Mouse (Mus musculus): ENCODE measurements at regions not wholly inside any gene's neighbourhood (a gene's known extent, or its start where the extent isn't known, plus 50 kb on each side); places are given as distances from the start of the nearest gene placed in this dataset.
A peak's percentile ranks its signal among the peaks of the same experiment; 100 is the strongest.

DNA sequence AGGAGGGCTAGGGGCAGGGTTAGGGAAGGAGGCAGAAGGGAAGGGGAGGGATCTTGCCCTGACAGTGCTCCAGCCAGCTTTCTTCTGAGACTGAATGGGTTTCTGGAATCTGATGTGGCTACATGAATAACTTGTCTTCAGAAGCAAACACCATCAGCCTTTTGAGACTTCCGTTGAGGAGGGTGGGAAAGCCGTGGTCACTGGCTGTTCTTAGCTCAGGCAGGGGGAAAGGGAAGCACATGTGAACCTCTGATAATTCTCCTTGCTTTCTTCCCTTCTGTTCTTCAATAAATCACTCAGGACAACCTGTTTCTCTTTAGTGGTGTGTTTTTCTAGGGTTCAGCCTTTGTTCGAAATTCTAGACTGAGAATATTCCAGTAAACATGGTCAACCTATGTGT lies 148.9 kb downstream of the Bcl11a start:
- H3K4me3 ChIP-seq (ENCODE audit: low read depth, low read length) = no peak overlapping the region
- H3K4me2 ChIP-seq = no peak overlapping the region
- H3K9ac ChIP-seq (ENCODE audit: low read length) = no peak overlapping the region
- H3K27ac ChIP-seq (ENCODE audit: low read depth, low read length) = no peak overlapping the region
- WGBS = 88% methylated on average over 3 of the region's 3 CpGs
- ATAC-seq (ENCODE audit: low FRiP score) = no peak
- no peaks in the 10 kb centered on the region for H3K36me3 ChIP-seq (ENCODE audit: control insufficient read depth, insufficient read depth, low read length)
- DNase-seq (ENCODE audit: low spot score, missing footprints) = peak; percentile 37
- no peaks in the 10 kb centered on the region for H3K27me3 ChIP-seq (ENCODE audit: control insufficient read depth, insufficient read depth, low read length)
- no peaks in the 10 kb centered on the region for H3K4me1 ChIP-seq (ENCODE audit: control insufficient read depth, insufficient read depth, low read length)
- no peaks in the 10 kb centered on the region for H3K9me3 ChIP-seq (ENCODE audit: control insufficient read depth, low read length)

DNA sequence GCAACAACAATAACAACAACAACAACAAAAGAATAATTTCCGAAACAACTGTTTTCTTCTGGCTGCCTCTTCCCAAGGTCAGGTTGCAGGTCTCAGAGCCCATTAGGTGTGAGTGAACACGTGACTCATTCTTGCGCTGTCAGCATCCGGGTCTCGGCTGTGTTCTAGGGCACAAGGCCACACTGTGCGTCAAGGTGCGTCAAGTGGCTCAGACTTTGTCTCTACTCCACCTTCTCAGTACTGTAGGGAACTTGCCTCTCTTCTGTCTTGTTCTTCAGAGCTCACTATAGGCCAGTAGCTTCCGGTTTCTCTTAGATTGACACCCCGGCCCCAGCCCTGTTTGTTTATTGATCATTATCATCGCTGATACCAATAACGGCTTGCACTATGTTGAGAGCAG lies 155.5 kb downstream of the Bcl11a start:
- WGBS = 89% methylated on average over 11 of the region's 11 CpGs
- Histone ChIP-seq H3K36me3 (ENCODE audit: control insufficient read depth, insufficient read depth, low read length) (no peaks in the 10 kb centered on the region), H3K9ac (ENCODE audit: low read length) (no peak overlapping the region), H3K4me2 (no peak overlapping the region), H3K27ac (ENCODE audit: low read depth, low read length) (no peak overlapping the region), H3K27me3 (ENCODE audit: control insufficient read depth, insufficient read depth, low read length) (no peaks in the 10 kb centered on the region), H3K4me3 (ENCODE audit: low read depth, low read length) (no peak overlapping the region), H3K9me3 (ENCODE audit: control insufficient read depth, low read length) (no peaks in the 10 kb centered on the region), H3K4me1 (ENCODE audit: control insufficient read depth, insufficient read depth, low read length) (no peaks in the 10 kb centered on the region)
- DNase-seq (ENCODE audit: low spot score, missing footprints) (peak; percentile 12), ATAC-seq (ENCODE audit: low FRiP score) (no peak)

DNA sequence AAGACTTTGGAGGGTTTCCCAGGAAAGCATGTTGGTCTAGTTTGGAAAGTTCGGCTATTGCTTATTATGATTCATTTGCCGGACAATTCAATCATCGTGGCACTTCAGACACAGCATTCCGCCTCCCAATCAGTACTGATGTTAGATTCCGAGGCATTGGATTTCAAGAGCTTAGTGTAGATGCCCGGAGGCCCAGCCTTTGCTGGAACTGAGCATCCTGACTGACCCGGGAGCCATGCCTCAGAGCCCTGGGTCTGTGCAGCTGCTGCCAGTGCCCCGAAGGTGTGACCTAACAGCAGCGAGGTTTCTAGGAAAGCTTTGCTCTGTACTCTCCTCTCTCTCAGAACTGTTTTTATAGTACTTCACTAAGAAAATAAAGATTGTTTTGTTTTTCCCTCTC lies 156.0 kb downstream of the Bcl11a start:
- H3K9me3 ChIP-seq (ENCODE audit: control insufficient read depth, low read length) = no peaks in the 10 kb centered on the region
- ATAC-seq (ENCODE audit: low FRiP score) (no peak), DNase-seq (ENCODE audit: low spot score, missing footprints) (peak; percentile 4)
- H3K27ac ChIP-seq (ENCODE audit: low read depth, low read length) = no peak overlapping the region
- H3K4me3 ChIP-seq (ENCODE audit: low read depth, low read length) = no peak overlapping the region
- H3K4me1 ChIP-seq (ENCODE audit: control insufficient read depth, insufficient read depth, low read length) = no peaks in the 10 kb centered on the region
- WGBS = 68% methylated on average over 9 of the region's 9 CpGs
- H3K27me3 ChIP-seq (ENCODE audit: control insufficient read depth, insufficient read depth, low read length) = no peaks in the 10 kb centered on the region
- no peak overlapping the region for H3K9ac ChIP-seq (ENCODE audit: low read length)
- H3K4me2 ChIP-seq = no peak overlapping the region
- no peaks in the 10 kb centered on the region for H3K36me3 ChIP-seq (ENCODE audit: control insufficient read depth, insufficient read depth, low read length)

DNA sequence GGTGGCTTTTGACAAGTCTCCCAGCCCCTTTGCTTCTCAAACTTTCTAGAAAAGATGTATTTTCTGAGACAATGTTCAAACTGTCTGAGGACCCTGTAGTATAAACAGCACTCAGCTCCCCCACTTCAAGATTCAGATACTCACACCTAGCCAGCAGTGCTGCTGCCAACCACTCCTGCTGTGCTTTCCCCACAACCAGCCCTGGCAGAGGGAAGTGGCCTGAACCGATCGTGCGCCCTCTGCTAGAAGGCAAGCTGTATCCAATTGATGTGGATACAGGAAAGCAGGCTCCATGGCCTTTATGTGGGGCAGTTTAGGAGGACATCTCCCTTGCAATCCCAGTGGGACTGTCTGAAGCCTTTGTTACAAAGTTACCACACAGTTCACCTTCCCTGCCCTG lies 156.6 kb downstream of the Bcl11a start:
- peak; percentile 78 for DNase-seq (ENCODE audit: low spot score, missing footprints)
- Histone ChIP-seq H3K27me3 (ENCODE audit: control insufficient read depth, insufficient read depth, low read length) (no peaks in the 10 kb centered on the region), H3K4me2 (no peak overlapping the region), H3K9ac (ENCODE audit: low read length) (no peak overlapping the region), H3K4me1 (ENCODE audit: control insufficient read depth, insufficient read depth, low read length) (no peaks in the 10 kb centered on the region), H3K27ac (ENCODE audit: low read depth, low read length) (no peak overlapping the region), H3K9me3 (ENCODE audit: control insufficient read depth, low read length) (no peaks in the 10 kb centered on the region), H3K4me3 (ENCODE audit: low read depth, low read length) (no peak overlapping the region), H3K36me3 (ENCODE audit: control insufficient read depth, insufficient read depth, low read length) (no peaks in the 10 kb centered on the region)
- 73% methylated on average over 3 of the region's 3 CpGs for WGBS
- ATAC-seq (ENCODE audit: low FRiP score) = no peak

DNA sequence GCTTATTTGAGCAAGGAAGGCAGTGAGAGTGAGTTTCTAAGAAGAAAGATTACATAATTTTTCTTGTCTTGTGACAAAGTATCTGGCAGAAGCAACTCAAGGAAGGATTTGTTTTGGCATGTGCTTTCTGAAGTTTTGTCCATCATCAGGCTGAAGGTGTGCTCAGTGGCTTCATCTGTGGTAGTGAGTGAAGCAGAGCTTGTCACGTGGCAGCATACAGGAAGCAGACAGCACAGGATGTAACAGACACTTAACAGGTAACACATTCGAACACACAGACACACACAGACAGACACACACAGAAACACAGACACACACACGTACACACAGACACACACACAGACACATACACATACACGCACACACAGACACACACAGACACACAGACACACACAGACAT lies 157.5 kb downstream of the Bcl11a start:
- 80% methylated on average over 4 of the region's 4 CpGs for WGBS
- DNase-seq (ENCODE audit: low spot score, missing footprints) = no peak
- Histone ChIP-seq H3K27me3 (ENCODE audit: control insufficient read depth, insufficient read depth, low read length) (no peaks in the 10 kb centered on the region), H3K4me3 (ENCODE audit: low read depth, low read length) (no peak overlapping the region), H3K4me2 (no peak overlapping the region), H3K36me3 (ENCODE audit: control insufficient read depth, insufficient read depth, low read length) (no peaks in the 10 kb centered on the region), H3K27ac (ENCODE audit: low read depth, low read length) (no peak overlapping the region), H3K9me3 (ENCODE audit: control insufficient read depth, low read length) (no peaks in the 10 kb centered on the region), H3K9ac (ENCODE audit: low read length) (no peak overlapping the region), H3K4me1 (ENCODE audit: control insufficient read depth, insufficient read depth, low read length) (no peaks in the 10 kb centered on the region)
- ATAC-seq (ENCODE audit: low FRiP score) = no peak

DNA sequence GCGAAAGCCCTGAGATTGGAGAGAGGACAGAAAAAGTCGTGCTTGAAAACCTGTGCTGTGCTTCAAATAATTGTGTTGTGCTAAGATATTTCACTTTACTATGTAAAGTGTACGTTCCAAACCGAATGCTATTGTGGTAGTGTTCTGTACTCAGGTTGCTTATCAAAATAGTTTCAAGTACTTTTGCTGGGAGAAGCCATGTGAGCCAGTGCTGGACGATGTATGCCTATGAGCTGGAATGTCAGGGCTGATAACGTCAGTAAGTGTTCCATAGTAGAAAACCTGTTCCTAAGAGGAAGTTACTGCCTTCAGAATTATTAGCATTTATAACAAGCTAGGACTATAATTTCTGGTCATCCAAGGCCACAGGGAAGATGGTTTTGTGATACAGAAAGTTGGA lies 161.8 kb downstream of the Bcl11a start:
- Histone ChIP-seq H3K36me3 (ENCODE audit: control insufficient read depth, insufficient read depth, low read length) (no peaks in the 10 kb centered on the region), H3K9ac (ENCODE audit: low read length) (no peak overlapping the region), H3K9me3 (ENCODE audit: control insufficient read depth, low read length) (no peaks in the 10 kb centered on the region), H3K27me3 (ENCODE audit: control insufficient read depth, insufficient read depth, low read length) (no peaks in the 10 kb centered on the region), H3K27ac (ENCODE audit: low read depth, low read length) (no peak overlapping the region), H3K4me1 (ENCODE audit: control insufficient read depth, insufficient read depth, low read length) (no peaks in the 10 kb centered on the region; the same call in 1 of the 2 replicates), H3K4me3 (ENCODE audit: low read depth, low read length) (no peak overlapping the region), H3K4me2 (no peak overlapping the region)
- ATAC-seq (ENCODE audit: low FRiP score) (no peak), DNase-seq (ENCODE audit: low spot score, missing footprints) (no peak)
- 89% methylated on average over 6 of the region's 6 CpGs for WGBS

DNA sequence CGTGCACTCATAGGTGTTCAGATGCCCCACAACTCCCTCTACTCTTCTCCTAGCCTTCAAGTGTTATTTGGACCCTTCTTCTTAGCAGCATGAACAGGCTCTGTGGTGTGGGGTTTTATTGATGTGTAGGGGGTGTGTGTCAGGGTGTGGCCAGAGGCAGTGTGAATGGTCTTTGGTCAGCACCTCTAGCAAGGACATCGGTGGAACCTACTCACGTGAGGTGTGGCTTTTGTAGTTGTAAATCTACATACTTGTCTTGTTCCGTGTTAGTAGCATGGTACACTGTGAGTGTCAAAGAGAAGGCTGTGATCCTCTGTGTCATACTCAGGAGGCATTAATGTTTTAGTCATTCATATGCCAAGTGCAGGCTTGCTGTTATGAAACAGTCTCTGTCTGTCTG lies 164.2 kb downstream of the Bcl11a start:
- 83% methylated on average over 4 of the region's 4 CpGs for WGBS
- ATAC-seq (ENCODE audit: low FRiP score) = no peak
- Histone ChIP-seq H3K4me1 (ENCODE audit: control insufficient read depth, insufficient read depth, low read length) (no peaks in the 10 kb centered on the region; the same call in 1 of the 2 replicates), H3K4me3 (ENCODE audit: low read depth, low read length) (no peak overlapping the region), H3K9ac (ENCODE audit: low read length) (no peak overlapping the region), H3K9me3 (ENCODE audit: control insufficient read depth, low read length) (no peaks in the 10 kb centered on the region), H3K36me3 (ENCODE audit: control insufficient read depth, insufficient read depth, low read length) (no peaks in the 10 kb centered on the region), H3K27me3 (ENCODE audit: control insufficient read depth, insufficient read depth, low read length) (no peaks in the 10 kb centered on the region), H3K4me2 (no peak overlapping the region), H3K27ac (ENCODE audit: low read depth, low read length) (no peak overlapping the region)
- DNase-seq (ENCODE audit: low spot score, missing footprints) = peak; percentile 79

DNA sequence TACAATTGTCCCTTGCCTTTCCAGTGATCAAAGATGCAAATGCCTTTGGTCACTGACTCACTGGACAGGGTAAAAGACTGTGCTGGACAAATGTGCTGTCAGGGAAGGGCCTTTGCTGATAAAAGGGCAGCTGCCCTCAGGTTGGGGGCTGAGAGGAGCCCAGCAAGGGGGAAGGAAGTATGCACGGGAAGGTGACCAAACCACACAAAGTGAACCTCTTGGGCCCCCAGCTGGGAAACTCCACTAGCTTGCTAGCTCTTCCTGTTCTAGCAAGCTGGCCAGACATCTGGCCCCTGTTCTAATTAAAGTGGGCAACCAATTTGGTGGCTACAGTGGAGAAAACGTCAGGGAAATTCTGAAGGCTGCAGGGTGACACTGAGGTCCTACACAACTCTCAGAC lies 165.0 kb downstream of the Bcl11a start:
- Histone ChIP-seq H3K4me3 (ENCODE audit: low read depth, low read length) (no peak overlapping the region), H3K9ac (ENCODE audit: low read length) (no peak overlapping the region), H3K4me1 (ENCODE audit: control insufficient read depth, insufficient read depth, low read length) (no peaks in the 10 kb centered on the region; the same call in 1 of the 2 replicates), H3K36me3 (ENCODE audit: control insufficient read depth, insufficient read depth, low read length) (no peaks in the 10 kb centered on the region), H3K27ac (ENCODE audit: low read depth, low read length) (no peak overlapping the region), H3K9me3 (ENCODE audit: control insufficient read depth, low read length) (no peaks in the 10 kb centered on the region), H3K27me3 (ENCODE audit: control insufficient read depth, insufficient read depth, low read length) (no peaks in the 10 kb centered on the region), H3K4me2 (no peak overlapping the region)
- ATAC-seq (ENCODE audit: low FRiP score) (no peak), DNase-seq (ENCODE audit: low spot score, missing footprints) (no peak)
- WGBS = 17% methylated on average over 2 of the region's 2 CpGs

DNA sequence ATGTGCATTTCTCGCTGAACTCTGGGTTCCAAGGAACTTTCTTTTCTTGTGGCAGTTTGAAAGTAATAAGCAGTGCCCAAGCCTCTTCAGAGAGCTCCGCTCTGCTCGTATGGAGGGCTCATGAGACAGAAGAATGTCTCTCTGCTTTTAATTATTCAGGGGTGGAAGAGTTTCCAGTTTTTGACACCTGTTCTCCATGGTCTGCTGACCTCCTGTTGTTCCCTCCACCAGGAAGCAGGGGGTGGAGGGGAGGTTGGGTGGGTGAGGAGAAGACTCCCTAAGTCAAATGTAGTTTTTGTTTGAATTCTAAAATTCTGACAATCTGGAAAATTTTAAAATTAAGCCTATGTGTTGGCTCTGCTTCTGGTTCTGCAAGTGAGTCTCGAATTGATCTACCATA lies 167.5 kb downstream of the Bcl11a start:
- ATAC-seq (ENCODE audit: low FRiP score) = no peak
- no peak for DNase-seq (ENCODE audit: low spot score, missing footprints)
- no peaks in the 10 kb centered on the region for H3K27me3 ChIP-seq (ENCODE audit: control insufficient read depth, insufficient read depth, low read length)
- H3K4me3 ChIP-seq (ENCODE audit: low read depth, low read length) = no peak overlapping the region
- no peaks in the 10 kb centered on the region for H3K36me3 ChIP-seq (ENCODE audit: control insufficient read depth, insufficient read depth, low read length)
- no peak overlapping the region for H3K4me2 ChIP-seq
- H3K9me3 ChIP-seq (ENCODE audit: control insufficient read depth, low read length) = no peaks in the 10 kb centered on the region
- no peaks in the 10 kb centered on the region; the same call in 1 of the 2 replicates for H3K4me1 ChIP-seq (ENCODE audit: control insufficient read depth, insufficient read depth, low read length)
- no peak overlapping the region for H3K27ac ChIP-seq (ENCODE audit: low read depth, low read length)
- WGBS = 90% methylated on average over 4 of the region's 4 CpGs
- H3K9ac ChIP-seq (ENCODE audit: low read length) = no peak overlapping the region

DNA sequence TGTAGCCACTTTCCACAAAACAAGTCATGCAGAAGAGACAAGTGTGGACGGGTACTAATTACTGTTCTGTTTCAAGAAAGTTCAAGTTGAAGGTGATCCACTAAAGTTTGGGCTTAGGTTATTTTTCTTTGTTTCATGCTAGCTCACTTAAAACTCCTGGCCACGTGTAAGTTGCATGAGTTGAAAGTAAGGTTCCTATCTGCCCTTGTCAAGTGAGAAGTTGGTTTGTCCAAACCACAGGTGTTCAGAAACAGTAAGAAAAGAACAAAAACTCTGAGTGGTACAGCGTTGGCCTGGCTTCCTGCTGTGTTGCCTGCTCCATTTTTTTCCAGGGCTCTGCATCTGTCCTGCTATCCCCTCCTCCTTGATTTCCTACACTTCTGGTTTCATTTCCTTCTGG lies 168.5 kb downstream of the Bcl11a start:
- no peaks in the 10 kb centered on the region for H3K9me3 ChIP-seq (ENCODE audit: control insufficient read depth, low read length)
- H3K4me2 ChIP-seq = no peak overlapping the region
- H3K4me1 ChIP-seq (ENCODE audit: control insufficient read depth, insufficient read depth, low read length) = no peaks in the 10 kb centered on the region; the same call in 1 of the 2 replicates
- 80% methylated on average over 3 of the region's 3 CpGs for WGBS
- no peak overlapping the region for H3K9ac ChIP-seq (ENCODE audit: low read length)
- no peak for DNase-seq (ENCODE audit: low spot score, missing footprints)
- ATAC-seq (ENCODE audit: low FRiP score) = no peak
- no peaks in the 10 kb centered on the region for H3K36me3 ChIP-seq (ENCODE audit: control insufficient read depth, insufficient read depth, low read length)
- H3K4me3 ChIP-seq (ENCODE audit: low read depth, low read length) = no peak overlapping the region
- no peaks in the 10 kb centered on the region for H3K27me3 ChIP-seq (ENCODE audit: control insufficient read depth, insufficient read depth, low read length)
- H3K27ac ChIP-seq (ENCODE audit: low read depth, low read length) = no peak overlapping the region
